Mouse (Mus musculus) CD4-positive naive resting alpha-beta T cell, adult 57 days (primary cell): ENCODE measurements around the gene Dbh. TPM values are rescaled to one million over a fixed set of nuclear protein-coding genes. Genes with fewer than 3 reads are reported as not detected.

Source experiments
- total RNA-seq: library from RNA; stranded (reverse); gene quantifications from one replicate; pipeline ENCODE4 v1.2.4, GENCODE M21; 2023

The Dbh gene
- total RNA-seq = not detected

GRCm38 (mm10) chr2:27164796-27165590 is at the start of gene Dbh:
Gene Dbh (plus strand): TSS chr2:27165233.

GRCm38 (mm10) chr2:27141950-27142693 is 22.9 kb upstream of the Dbh start, which contains the start of gene Fam163b:
Gene Fam163b (minus strand): TSS chr2:27142491.

Other genes starting within 250 kb of the Dbh start
- gene Surf2, start 248.9 kb upstream of the Dbh start, total RNA-seq = 42.9 TPM
- 67.4 TPM for gene Surf1, start 248.7 kb upstream of the Dbh start, total RNA-seq
- 75.3 TPM for gene Surf4, start 231.3 kb upstream of the Dbh start, total RNA-seq
- gene Stkld1, start 231.2 kb upstream of the Dbh start, total RNA-seq = not detected
- 72.2 TPM for gene Rexo4, start 200.8 kb upstream of the Dbh start, total RNA-seq
- gene Adamts13, start 191.8 kb upstream of the Dbh start, total RNA-seq = not detected
- gene Cacfd1, start 155.3 kb upstream of the Dbh start, total RNA-seq = 37.2 TPM
- gene Slc2a6, start 137.2 kb upstream of the Dbh start, total RNA-seq = 1.6 TPM
- not detected for gene Mymk, start 93.1 kb upstream of the Dbh start, total RNA-seq
- 0.59 TPM for gene Adamtsl2, start 85.9 kb upstream of the Dbh start, total RNA-seq
- 0.18 TPM for gene Fam163b, start 22.7 kb upstream of the Dbh start, total RNA-seq
- gene Sardh, start 83.1 kb downstream of the Dbh start, total RNA-seq = 1.6 TPM